Mouse (Mus musculus) heart, embryonic 11.5 days (tissue): ENCODE measurements around the gene Tuba1c. TPM values are rescaled to one million over a fixed set of nuclear protein-coding genes. Genes with fewer than 3 reads are reported as not detected.

Experiments
- ATAC-seq: fragments of 200-750 bp; cut with Nextera tagmentation; replicated peaks from 2 replicates; pipeline ENCODE4 v1.8.0; 2017; ENCODE audit warnings: moderate library complexity; ENCODE audit not compliant: insufficient number of reproducible peaks, low FRiP score, low TSS enrichment
- H3K27ac ChIP-seq: fragments of 300-500 bp; sonication (generic); 2 replicates; pipeline ENCODE4 v1.5.1; 2014; ENCODE audit warnings: mild to moderate bottlenecking, low read depth, low read length
- H3K27me3 ChIP-seq: fragments of 300-500 bp; sonication (generic); 2 replicates; pipeline ENCODE4 v1.6.1; 2014; ENCODE audit warnings: mild to moderate bottlenecking, low read length, mixed read lengths; ENCODE audit not compliant: control insufficient read depth, insufficient read depth
- H3K36me3 ChIP-seq: fragments of 300-500 bp; sonication (generic); 2 replicates; pipeline ENCODE4 v1.6.1; 2014; ENCODE audit warnings: mild to moderate bottlenecking, low read length, moderate library complexity, mixed read lengths; ENCODE audit not compliant: control insufficient read depth, insufficient read depth
- H3K4me1 ChIP-seq: fragments of 300-500 bp; sonication (generic); 2 replicates; pipeline ENCODE4 v1.6.1; 2014; ENCODE audit warnings: low read length; ENCODE audit not compliant: control insufficient read depth, insufficient read depth
- H3K4me2 ChIP-seq: fragments of 300-500 bp; sonication (generic); 2 replicates; pipeline ENCODE4 v1.6.1; 2014; ENCODE audit warnings: mild to moderate bottlenecking, moderate library complexity
- H3K4me3 ChIP-seq: fragments of 300-500 bp; sonication (generic); 2 replicates; pipeline ENCODE4 v1.5.1; 2014; ENCODE audit warnings: low read depth, low read length
- H3K9ac ChIP-seq: fragments of 300-500 bp; sonication (generic); 2 replicates; pipeline ENCODE4 v1.6.1; 2014; ENCODE audit warnings: mild to moderate bottlenecking, low read depth, low read length, moderate library complexity
- H3K9me3 ChIP-seq: fragments of 300-500 bp; sonication (generic); replicated peaks from 2 replicates; pipeline ENCODE4 v1.6.1; 2016; ENCODE audit warnings: low read length; ENCODE audit not compliant: control insufficient read depth
- WGBS: fragments of 180-500 bp; shearing (Covaris S2); extraction: QIAGEN DNeasy Blood & Tissue Kit; methylation state at CpG from one replicate; pipeline ENCODE4 v1.1.7; 2014; ENCODE audit not compliant: insufficient replicate concordance; 5-methylcytosine and 5-hydroxymethylcytosine counted together
- polyA plus RNA-seq: library from polyadenylated mRNA; unstranded; fragments of >200 nt; fragmentation: Nextera tagmentation; extraction: Ambion mirVana; gene quantifications from 2 replicates; pipeline ENCODE4 v1.2.1, GENCODE M21; 2014

The Tuba1c gene
- polyA plus RNA-seq, 1 experiment from 2014 or later: 169 TPM

GRCm38 (mm10) chr15:99031388-99031675 lies 1.6 kb downstream of the Tuba1c start:
- peak overlapping the region; percentile 88 for H3K4me3 ChIP-seq
- H3K9ac ChIP-seq: peak overlapping the region; percentile 90
- H3K27ac ChIP-seq: no peak overlapping the region
- H3K27me3 ChIP-seq: no peaks in the 10 kb centered on the region
- H3K4me1 ChIP-seq: peaks cover 21% of the 10 kb centered on the region
- 65% methylated on average over 4 of the region's 4 CpGs for WGBS
- peaks cover 9% of the 10 kb centered on the region for H3K36me3 ChIP-seq
- H3K9me3 ChIP-seq: no peaks in the 10 kb centered on the region
- peak overlapping the region; percentile 91 for H3K4me2 ChIP-seq
- no peak for ATAC-seq

- WGBS: 61% methylated on average over 9 of the region's 9 CpGs
- Histone ChIP-seq H3K9me3 (no peaks in the 10 kb centered on the region), H3K27ac (peak overlapping the region; percentile 1; the same call in 1 of the 2 replicates), H3K4me2 (peak overlapping the region; percentile 91), H3K36me3 (peaks cover 11% of the 10 kb centered on the region), H3K27me3 (no peaks in the 10 kb centered on the region), H3K4me1 (peaks cover 21% of the 10 kb centered on the region), H3K9ac (peak overlapping the region; percentile 66), H3K4me3 (peak overlapping the region; percentile 88)
- ATAC-seq: no peak
These were observed 2.5 kb downstream of the Tuba1c start for GRCm38 (mm10) chr15:99032041-99032725.

GRCm38 (mm10) chr15:99032726-99033250 lies 3.1 kb downstream of the Tuba1c start:
- Histone ChIP-seq H3K4me2 (peak overlapping the region; percentile 91), H3K36me3 (peaks cover 11% of the 10 kb centered on the region), H3K9ac (peak overlapping the region; percentile 66; the same call in 1 of the 2 replicates), H3K27ac (peak overlapping the region; percentile 35; the same call in 1 of the 2 replicates), H3K9me3 (no peaks in the 10 kb centered on the region), H3K4me1 (peaks cover 21% of the 10 kb centered on the region), H3K27me3 (no peaks in the 10 kb centered on the region), H3K4me3 (peak overlapping the region; percentile 88)
- no peak for ATAC-seq
- 37% methylated on average over 7 of the region's 7 CpGs for WGBS

GRCm38 (mm10) chr15:99033498-99034270 lies 4.0 kb downstream of the Tuba1c start:
- Histone ChIP-seq H3K9me3 (no peaks in the 10 kb centered on the region), H3K27me3 (no peaks in the 10 kb centered on the region), H3K4me1 (peaks cover 21% of the 10 kb centered on the region), H3K27ac (no peak overlapping the region), H3K9ac (peak overlapping the region; percentile 1; the same call in 1 of the 2 replicates), H3K36me3 (peaks cover 14% of the 10 kb centered on the region), H3K4me2 (peak overlapping the region; percentile 91), H3K4me3 (0 out of 2 replicates have a peak overlapping the region, but pooled peaks have one; percentile 88)
- no peak for ATAC-seq
- WGBS: 71% methylated on average over 7 of the region's 7 CpGs

GRCm38 (mm10) chr15:99035431-99035830 lies 5.7 kb downstream of the Tuba1c start:
- no peaks in the 10 kb centered on the region for H3K9me3 ChIP-seq
- no peak overlapping the region for H3K9ac ChIP-seq
- H3K4me1 ChIP-seq: peaks cover 22% of the 10 kb centered on the region
- no peak overlapping the region for H3K27ac ChIP-seq
- no peak overlapping the region for H3K4me3 ChIP-seq
- ATAC-seq: no peak
- H3K36me3 ChIP-seq: peaks cover 14% of the 10 kb centered on the region
- H3K27me3 ChIP-seq: no peaks in the 10 kb centered on the region
- no peak overlapping the region for H3K4me2 ChIP-seq
- 78% methylated on average over 4 of the region's 4 CpGs for WGBS

- no peaks in the 10 kb centered on the region for H3K9me3 ChIP-seq
- no peaks in the 10 kb centered on the region for H3K27me3 ChIP-seq
- ATAC-seq: no peak
- no peak overlapping the region for H3K4me2 ChIP-seq
- peaks cover 24% of the 10 kb centered on the region for H3K4me1 ChIP-seq
- peaks cover 14% of the 10 kb centered on the region for H3K36me3 ChIP-seq
- H3K9ac ChIP-seq: no peak overlapping the region
- WGBS: 86% methylated on average over 8 of the region's 8 CpGs
- no peak overlapping the region for H3K4me3 ChIP-seq
- no peak overlapping the region for H3K27ac ChIP-seq
These were observed 6.7 kb downstream of the Tuba1c start for GRCm38 (mm10) chr15:99036249-99036905.

GRCm38 (mm10) chr15:99038025-99038424 lies 8.3 kb downstream of the Tuba1c start:
- no peak overlapping the region for H3K4me3 ChIP-seq
- H3K4me1 ChIP-seq: peaks cover 11% of the 10 kb centered on the region
- no peak overlapping the region for H3K4me2 ChIP-seq
- no peaks in the 10 kb centered on the region for H3K27me3 ChIP-seq
- H3K36me3 ChIP-seq: peaks cover 14% of the 10 kb centered on the region
- no peak for ATAC-seq
- 100% methylated on average over 1 of the region's 1 CpGs for WGBS
- H3K9ac ChIP-seq: no peak overlapping the region
- no peak overlapping the region for H3K27ac ChIP-seq
- no peaks in the 10 kb centered on the region for H3K9me3 ChIP-seq

- H3K36me3 ChIP-seq: peaks cover 14% of the 10 kb centered on the region
- H3K4me2 ChIP-seq: no peak overlapping the region
- no peak overlapping the region for H3K27ac ChIP-seq
- WGBS: 82% methylated on average over 5 of the region's 5 CpGs
- H3K4me1 ChIP-seq: peaks cover 4% of the 10 kb centered on the region; the same call in 1 of the 2 replicates
- H3K27me3 ChIP-seq: no peaks in the 10 kb centered on the region
- H3K4me3 ChIP-seq: no peak overlapping the region
- H3K9ac ChIP-seq: no peak overlapping the region
- H3K9me3 ChIP-seq: no peaks in the 10 kb centered on the region
- no peak for ATAC-seq
These were observed 9.1 kb downstream of the Tuba1c start for GRCm38 (mm10) chr15:99038797-99039196.
